Mouse (Mus musculus): ENCODE results near the gene Dnajc19. TPM values are rescaled to one million over a fixed set of nuclear protein-coding genes. Genes with fewer than 3 reads are reported as not detected.

Gene Dnajc19
- polyA plus RNA-seq (2015; fragmentation: Nextera tagmentation; extraction: Ambion mirVana) = 167 and 178 TPM in 2 replicates

DNA sequence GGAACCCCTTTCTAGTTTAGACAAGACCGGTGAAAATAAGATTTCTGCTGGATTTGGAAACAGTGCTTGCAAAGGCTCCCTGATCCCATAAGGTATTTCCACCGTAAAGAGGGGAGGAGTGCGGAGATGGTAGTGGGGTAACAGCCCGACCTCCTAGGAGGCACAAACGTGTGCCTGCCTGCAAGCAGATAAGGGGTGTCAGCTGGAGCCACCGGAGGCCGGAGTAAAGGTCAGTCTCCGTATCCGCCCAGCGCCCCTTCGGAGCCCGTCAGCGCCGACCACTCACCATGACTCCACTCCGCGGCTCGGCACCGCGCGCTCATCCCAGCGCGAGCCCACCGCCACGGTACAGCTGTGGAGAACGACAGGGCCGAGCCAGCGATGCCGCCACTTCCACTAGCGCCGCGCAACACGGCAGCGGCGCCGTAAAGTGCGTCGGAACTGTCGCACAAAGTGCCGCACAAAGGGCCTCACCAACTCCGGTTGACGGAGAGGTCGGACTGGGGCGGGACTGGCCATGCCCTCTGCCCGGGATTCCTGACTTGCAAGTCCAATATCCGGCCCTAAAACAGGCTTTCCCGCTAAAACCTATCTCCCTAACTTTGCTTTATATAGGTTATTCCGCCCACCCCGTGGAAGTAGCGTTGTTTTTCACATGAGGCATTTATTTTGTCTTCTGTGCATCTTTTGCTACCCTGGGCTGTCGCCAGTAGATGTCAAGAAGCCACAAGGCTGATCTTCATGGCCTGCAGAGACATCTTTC lies at the start of gene Dnajc19:
TSS of gene Dnajc19 (minus strand) at position 422 of the 763 bp plus-strand sequence.
- no peaks in the 10 kb centered on the region for H3K36me3 ChIP-seq (ENCODE audit: control insufficient read depth, insufficient read depth, low read length)
- peak within 1 kb of the TSS; percentile 84 for H3K4me3 ChIP-seq (ENCODE audit: low read depth, low read length)
- no peaks in the 10 kb centered on the region for H3K9me3 ChIP-seq (ENCODE audit: control insufficient read depth, low read length)
- H3K4me1 ChIP-seq (replicated peaks; ENCODE audit: control insufficient read depth, insufficient read depth) = peaks cover 2% of the 10 kb centered on the region; the same call in 1 of the 2 replicates
- ATAC-seq (ENCODE audit: low FRiP score, low TSS enrichment) (peak; percentile 96), DNase-seq (ENCODE audit: low spot score) (peak; percentile 92)
- peak within 1 kb of the TSS; percentile 53 for H3K4me2 ChIP-seq (replicated peaks; ENCODE audit: low read depth)
- H3K27ac ChIP-seq (replicated peaks) = peak within 1 kb of the TSS; percentile 79
- H3K27me3 ChIP-seq (ENCODE audit: control insufficient read depth, insufficient read depth, low read length) = no peaks in the 10 kb centered on the region
- WGBS = under 1% methylated on average over 50 of the region's 50 CpGs
- peak within 1 kb of the TSS; percentile 80 for H3K9ac ChIP-seq (ENCODE audit: low read length)
- no peak for TF ChIP-seq EP300 (optimal IDR thresholded peaks at IDR 0.05)

- DNase-seq (ENCODE audit: low spot score) (no peak), ATAC-seq (ENCODE audit: low FRiP score, low TSS enrichment) (no peak)
- no peaks in the 10 kb centered on the region for H3K9me3 ChIP-seq (ENCODE audit: control insufficient read depth, low read length)
- TF ChIP-seq CTCF (IDR thresholded peaks at IDR 0.05; ENCODE audit: low read depth) (no peak), EP300 (optimal IDR thresholded peaks at IDR 0.05) (no peak)
- no peaks in the 10 kb centered on the region for H3K36me3 ChIP-seq (ENCODE audit: control insufficient read depth, insufficient read depth, low read length)
- H3K4me2 ChIP-seq (replicated peaks; ENCODE audit: low read depth) = no peak overlapping the region
- H3K27me3 ChIP-seq (ENCODE audit: control insufficient read depth, insufficient read depth, low read length) = no peaks in the 10 kb centered on the region
- WGBS = 76% methylated on average over 6 of the region's 6 CpGs
- H3K27ac ChIP-seq (replicated peaks) = no peak overlapping the region
- no peak overlapping the region for H3K4me3 ChIP-seq (ENCODE audit: low read depth, low read length)
- no peak overlapping the region for H3K9ac ChIP-seq (ENCODE audit: low read length)
- H3K4me1 ChIP-seq (replicated peaks; ENCODE audit: control insufficient read depth, insufficient read depth) = no peaks in the 10 kb centered on the region
Observed at GRCm38 (mm10) chr3:34129957-34130356, 48.8 kb upstream of the Dnajc19 start.

- H3K27me3 ChIP-seq (ENCODE audit: control insufficient read depth, insufficient read depth, low read length) = no peaks in the 10 kb centered on the region
- no peak overlapping the region for H3K4me2 ChIP-seq (replicated peaks; ENCODE audit: low read depth)
- no peaks in the 10 kb centered on the region for H3K4me1 ChIP-seq (replicated peaks; ENCODE audit: control insufficient read depth, insufficient read depth)
- no peak overlapping the region for H3K4me3 ChIP-seq (ENCODE audit: low read depth, low read length)
- H3K27ac ChIP-seq (replicated peaks) = no peak overlapping the region
- no peak for TF ChIP-seq EP300 (optimal IDR thresholded peaks at IDR 0.05)
- TF ChIP-seq CTCF (IDR thresholded peaks at IDR 0.05; ENCODE audit: low read depth) = no peak
- ATAC-seq (ENCODE audit: low FRiP score, low TSS enrichment) = no peak
- DNase-seq (ENCODE audit: low spot score) = no peak
- no peak overlapping the region for H3K9ac ChIP-seq (ENCODE audit: low read length)
- 69% methylated on average over 5 of the region's 5 CpGs for WGBS
- H3K9me3 ChIP-seq (ENCODE audit: control insufficient read depth, low read length) = no peaks in the 10 kb centered on the region
- H3K36me3 ChIP-seq (ENCODE audit: control insufficient read depth, insufficient read depth, low read length) = no peaks in the 10 kb centered on the region
Observed at GRCm38 (mm10) chr3:34121311-34121710, 40.2 kb upstream of the Dnajc19 start.

GRCm38 (mm10) chr3:34120791-34121190 lies 39.7 kb upstream of the Dnajc19 start:
- H3K36me3 ChIP-seq (ENCODE audit: control insufficient read depth, insufficient read depth, low read length) = no peaks in the 10 kb centered on the region
- no peak for ATAC-seq (ENCODE audit: low FRiP score, low TSS enrichment)
- H3K4me2 ChIP-seq (replicated peaks; ENCODE audit: low read depth) = no peak overlapping the region
- H3K27me3 ChIP-seq (ENCODE audit: control insufficient read depth, insufficient read depth, low read length) = no peaks in the 10 kb centered on the region
- no peak overlapping the region for H3K4me3 ChIP-seq (ENCODE audit: low read depth, low read length)
- no peaks in the 10 kb centered on the region for H3K9me3 ChIP-seq (ENCODE audit: control insufficient read depth, low read length)
- no peak overlapping the region for H3K9ac ChIP-seq (ENCODE audit: low read length)
- TF ChIP-seq CTCF (IDR thresholded peaks at IDR 0.05; ENCODE audit: low read depth) (no peak), EP300 (optimal IDR thresholded peaks at IDR 0.05) (no peak)
- no peak for DNase-seq (ENCODE audit: low spot score)
- 91% methylated on average over 3 of the region's 3 CpGs for WGBS
- no peaks in the 10 kb centered on the region for H3K4me1 ChIP-seq (replicated peaks; ENCODE audit: control insufficient read depth, insufficient read depth)
- H3K27ac ChIP-seq (replicated peaks) = no peak overlapping the region

DNA sequence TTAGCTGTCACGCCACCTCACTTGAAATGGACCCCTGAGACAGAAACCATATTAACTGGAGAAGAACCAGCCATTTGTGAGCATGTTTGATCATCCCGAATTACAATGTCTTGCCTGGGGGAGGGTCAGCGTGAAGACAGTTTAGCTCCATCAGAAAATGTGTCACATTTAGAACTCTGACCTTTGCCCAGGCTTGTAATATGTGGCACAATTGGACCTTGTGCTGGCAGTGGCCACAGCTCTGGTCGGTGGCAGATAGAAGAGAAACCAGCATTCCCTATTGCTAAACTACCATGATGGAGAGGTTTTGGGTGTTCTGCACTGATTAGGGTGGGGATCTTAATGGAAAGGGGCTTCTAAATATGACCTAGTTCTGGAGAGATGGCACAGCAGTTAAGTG lies 38.7 kb upstream of the Dnajc19 start:
- Histone ChIP-seq H3K4me1 (replicated peaks; ENCODE audit: control insufficient read depth, insufficient read depth) (no peaks in the 10 kb centered on the region), H3K4me2 (replicated peaks; ENCODE audit: low read depth) (no peak overlapping the region), H3K27ac (replicated peaks) (no peak overlapping the region), H3K4me3 (ENCODE audit: low read depth, low read length) (no peak overlapping the region), H3K9ac (ENCODE audit: low read length) (no peak overlapping the region), H3K9me3 (ENCODE audit: control insufficient read depth, low read length) (no peaks in the 10 kb centered on the region), H3K27me3 (ENCODE audit: control insufficient read depth, insufficient read depth, low read length) (no peaks in the 10 kb centered on the region), H3K36me3 (ENCODE audit: control insufficient read depth, insufficient read depth, low read length) (no peaks in the 10 kb centered on the region)
- 74% methylated on average over 4 of the region's 4 CpGs for WGBS
- TF ChIP-seq EP300 (optimal IDR thresholded peaks at IDR 0.05) (no peak), CTCF (IDR thresholded peaks at IDR 0.05; ENCODE audit: low read depth) (no peak)
- ATAC-seq (ENCODE audit: low FRiP score, low TSS enrichment) = no peak
- no peak for DNase-seq (ENCODE audit: low spot score)

DNA sequence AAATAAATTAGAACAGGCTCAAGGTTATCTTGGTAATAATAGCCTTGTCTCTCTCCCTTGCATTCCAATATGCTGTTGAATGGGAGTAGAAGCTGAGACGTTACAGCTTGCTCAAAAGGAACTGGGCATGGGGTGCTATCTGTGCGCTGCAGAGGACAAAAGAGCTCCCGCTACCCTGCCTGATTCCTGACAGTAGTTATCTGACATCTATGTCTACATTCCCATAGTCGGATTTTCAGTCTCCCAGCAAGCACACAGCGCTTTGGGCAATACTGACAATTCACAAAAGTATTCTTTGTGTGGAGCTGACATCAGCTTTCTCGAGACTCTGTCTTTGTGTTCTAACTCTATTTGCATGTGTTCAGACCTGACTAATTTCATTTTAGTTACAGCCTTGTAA lies 34.7 kb upstream of the Dnajc19 start:
- TF ChIP-seq CTCF (IDR thresholded peaks at IDR 0.05; ENCODE audit: low read depth) = no peak
- TF ChIP-seq EP300 (optimal IDR thresholded peaks at IDR 0.05) = no peak
- H3K36me3 ChIP-seq (ENCODE audit: control insufficient read depth, insufficient read depth, low read length) = no peaks in the 10 kb centered on the region
- no peaks in the 10 kb centered on the region for H3K9me3 ChIP-seq (ENCODE audit: control insufficient read depth, low read length)
- no peak overlapping the region for H3K4me2 ChIP-seq (replicated peaks; ENCODE audit: low read depth)
- no peak overlapping the region for H3K27ac ChIP-seq (replicated peaks)
- WGBS = 52% methylated on average over 6 of the region's 6 CpGs
- DNase-seq (ENCODE audit: low spot score) (no peak), ATAC-seq (ENCODE audit: low FRiP score, low TSS enrichment) (no peak)
- H3K27me3 ChIP-seq (ENCODE audit: control insufficient read depth, insufficient read depth, low read length) = no peaks in the 10 kb centered on the region
- H3K4me1 ChIP-seq (replicated peaks; ENCODE audit: control insufficient read depth, insufficient read depth) = no peaks in the 10 kb centered on the region
- no peak overlapping the region for H3K4me3 ChIP-seq (ENCODE audit: low read depth, low read length)
- no peak overlapping the region for H3K9ac ChIP-seq (ENCODE audit: low read length)
